Mouse (Mus musculus): ENCODE data around the gene Gm9964. TPM values are rescaled to one million over a fixed set of nuclear protein-coding genes. Genes with fewer than 3 reads are reported as not detected.
"Not testable (repeated sequence)": the region's sequence is repeated elsewhere in the genome, so short reads cannot be mapped to it uniquely, and the experiment has no call there.

The Gm9964 gene
- polyA plus RNA-seq, 1 experiment from 2014 or later = not detected

DNA sequence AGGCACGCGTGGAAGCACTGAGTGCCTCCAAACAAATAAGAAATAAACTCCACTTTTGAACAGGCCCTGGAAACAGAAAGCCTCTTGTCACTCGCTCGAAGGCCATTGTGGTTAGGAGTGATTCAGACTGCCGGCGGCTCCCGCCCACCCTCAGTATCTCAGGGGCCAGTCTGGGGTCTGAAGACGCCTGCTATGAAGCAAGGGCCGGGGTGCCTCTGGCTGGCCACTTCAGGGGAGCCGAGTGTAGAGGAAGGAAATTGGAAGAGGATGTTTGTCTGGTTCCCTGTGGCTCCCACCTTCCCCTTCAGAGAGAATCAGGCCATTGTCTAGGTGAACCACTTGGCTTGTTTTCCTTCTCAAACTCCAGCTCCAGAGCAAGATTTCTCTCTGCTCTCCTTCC lies 10.3 kb upstream of the Gm9964 start:
- Histone ChIP-seq H3K27me3 (ENCODE audit: control insufficient read depth, insufficient read depth, low read length) (no peaks in the 10 kb centered on the region), H3K9me3 (replicated peaks; ENCODE audit: control insufficient read depth, low read length) (no peaks in the 10 kb centered on the region), H3K4me2 (ENCODE audit: low read depth, low read length) (no peak overlapping the region), H3K9ac (replicated peaks; ENCODE audit: low read length) (peak overlapping the region; percentile 37), H3K36me3 (replicated peaks; ENCODE audit: control insufficient read depth, insufficient read depth, low read depth, low read length) (no peaks in the 10 kb centered on the region), H3K27ac (replicated peaks; ENCODE audit: low read depth, low read length) (peak overlapping the region; percentile 31), H3K4me1 (ENCODE audit: control insufficient read depth, insufficient read depth, low read length) (0 out of 2 replicates have a peak, but pooled peaks cover 4% of the 10 kb centered on the region), H3K4me3 (ENCODE audit: low read depth, low read length) (no peak overlapping the region)
- no peak; the same call in 1 of the 2 replicates for ATAC-seq (replicated peaks; ENCODE audit: insufficient number of reproducible peaks, low FRiP score, low TSS enrichment, low read depth)
- 14% methylated on average over 10 of the region's 10 CpGs for WGBS
- peak; percentile 59 for DNase-seq (ENCODE audit: low spot score)

DNA sequence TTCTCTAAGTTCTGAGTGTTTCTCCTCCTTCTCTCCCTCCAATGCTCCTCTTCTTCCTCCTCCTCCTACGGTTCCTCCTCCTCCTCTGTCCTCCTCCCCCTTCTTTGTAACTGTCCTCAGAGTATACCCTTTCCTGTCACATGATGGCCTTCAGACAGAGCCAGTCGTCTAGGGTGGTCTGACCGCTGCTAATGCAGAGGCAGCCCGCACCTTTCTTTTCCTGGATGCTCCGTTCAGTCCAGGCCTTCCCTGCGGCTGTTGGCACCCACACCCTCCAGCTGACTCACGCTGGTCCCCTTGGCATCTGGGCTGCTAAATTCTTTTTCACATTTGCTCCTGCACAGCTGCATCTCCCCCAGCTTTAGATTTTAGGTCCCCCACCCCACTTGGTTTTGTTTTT lies 9.8 kb upstream of the Gm9964 start:
- H3K4me2 ChIP-seq (ENCODE audit: low read depth, low read length) = no peak overlapping the region
- no peaks in the 10 kb centered on the region for H3K9me3 ChIP-seq (replicated peaks; ENCODE audit: control insufficient read depth, low read length)
- peak overlapping the region; percentile 31 for H3K27ac ChIP-seq (replicated peaks; ENCODE audit: low read depth, low read length)
- ATAC-seq (replicated peaks; ENCODE audit: insufficient number of reproducible peaks, low FRiP score, low TSS enrichment, low read depth) (0 out of 2 replicates have a peak, but pooled peaks have one; percentile 32), DNase-seq (ENCODE audit: low spot score) (peak; percentile 35)
- 25% methylated on average over 7 of the region's 7 CpGs for WGBS
- no peak overlapping the region for H3K4me3 ChIP-seq (ENCODE audit: low read depth, low read length)
- H3K4me1 ChIP-seq (ENCODE audit: control insufficient read depth, insufficient read depth, low read length) = 0 out of 2 replicates have a peak, but pooled peaks cover 4% of the 10 kb centered on the region
- H3K9ac ChIP-seq (replicated peaks; ENCODE audit: low read length) = peak overlapping the region; percentile 37
- no peaks in the 10 kb centered on the region for H3K27me3 ChIP-seq (ENCODE audit: control insufficient read depth, insufficient read depth, low read length)
- H3K36me3 ChIP-seq (replicated peaks; ENCODE audit: control insufficient read depth, insufficient read depth, low read depth, low read length) = no peaks in the 10 kb centered on the region

DNA sequence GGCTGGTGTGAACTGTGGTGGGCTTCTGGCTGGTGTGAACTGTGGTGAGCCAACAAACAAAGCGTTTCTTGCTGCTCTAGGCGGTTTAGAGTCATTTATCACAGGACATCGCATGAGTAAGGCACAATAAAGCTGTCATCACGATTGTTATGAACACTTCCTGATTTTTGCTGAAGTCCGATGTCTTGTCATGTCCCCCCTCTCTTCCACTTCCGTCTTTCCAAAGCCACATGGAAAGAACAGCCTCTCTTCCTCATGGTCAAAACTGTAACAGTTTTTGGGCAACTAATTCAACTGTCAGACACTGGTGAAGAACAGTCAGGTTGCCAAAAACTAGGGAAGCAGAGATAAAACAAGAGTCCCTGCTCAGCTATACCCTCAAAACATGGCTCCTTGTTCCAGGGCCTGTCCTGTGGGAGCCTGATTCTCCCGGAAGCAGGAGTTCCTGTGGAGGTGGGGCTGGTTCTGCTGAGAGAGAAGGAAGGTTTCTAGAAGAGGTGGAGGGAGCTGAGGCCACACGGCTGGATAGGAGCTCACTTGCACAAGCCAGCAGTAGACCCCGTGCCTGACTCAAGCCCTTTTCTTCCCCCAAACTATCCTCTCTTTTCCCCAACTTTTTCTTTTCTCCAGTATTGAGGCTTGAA lies 9.1 kb upstream of the Gm9964 start:
- Histone ChIP-seq H3K27me3 (ENCODE audit: control insufficient read depth, insufficient read depth, low read length) (no peaks in the 10 kb centered on the region), H3K9me3 (replicated peaks; ENCODE audit: control insufficient read depth, low read length) (no peaks in the 10 kb centered on the region), H3K4me3 (ENCODE audit: low read depth, low read length) (no peak overlapping the region), H3K9ac (replicated peaks; ENCODE audit: low read length) (no peak overlapping the region), H3K4me2 (ENCODE audit: low read depth, low read length) (no peak overlapping the region), H3K4me1 (ENCODE audit: control insufficient read depth, insufficient read depth, low read length) (0 out of 2 replicates have a peak, but pooled peaks cover 4% of the 10 kb centered on the region), H3K27ac (replicated peaks; ENCODE audit: low read depth, low read length) (peak overlapping the region; percentile 31; the same call in 1 of the 2 replicates), H3K36me3 (replicated peaks; ENCODE audit: control insufficient read depth, insufficient read depth, low read depth, low read length) (no peaks in the 10 kb centered on the region)
- 77% methylated on average over 9 of the region's 9 CpGs for WGBS
- DNase-seq (ENCODE audit: low spot score) = no peak
- no peak for ATAC-seq (replicated peaks; ENCODE audit: insufficient number of reproducible peaks, low FRiP score, low TSS enrichment, low read depth)

DNA sequence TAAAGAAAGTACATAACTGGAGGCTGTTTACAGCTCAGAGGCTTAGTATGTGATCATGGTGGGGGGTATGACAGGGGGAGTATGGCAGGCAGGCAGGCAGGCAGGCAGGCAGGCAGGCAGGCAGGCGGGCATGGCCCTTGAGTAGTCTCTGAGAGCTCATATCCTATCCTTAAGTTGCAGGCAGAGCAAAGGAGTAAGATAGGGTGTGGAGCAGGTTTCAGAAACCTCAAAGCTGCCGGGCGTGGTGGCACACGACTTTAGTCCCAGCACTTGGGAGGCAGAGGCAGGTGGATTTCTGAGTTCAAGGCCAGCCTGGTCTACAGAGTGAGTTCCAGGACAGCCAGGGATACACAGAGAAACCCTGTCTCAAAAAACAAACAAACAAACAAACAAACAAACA lies 7.5 kb upstream of the Gm9964 start:
- H3K4me1 ChIP-seq (ENCODE audit: control insufficient read depth, insufficient read depth, low read length); DNase-seq (ENCODE audit: low spot score); H3K4me2 ChIP-seq (ENCODE audit: low read depth, low read length); H3K27ac ChIP-seq (replicated peaks; ENCODE audit: low read depth, low read length); ATAC-seq (replicated peaks; ENCODE audit: insufficient number of reproducible peaks, low FRiP score, low TSS enrichment, low read depth); H3K9me3 ChIP-seq (replicated peaks; ENCODE audit: control insufficient read depth, low read length); H3K4me3 ChIP-seq (ENCODE audit: low read depth, low read length); H3K9ac ChIP-seq (replicated peaks; ENCODE audit: low read length); H3K27me3 ChIP-seq (ENCODE audit: control insufficient read depth, insufficient read depth, low read length); H3K36me3 ChIP-seq (replicated peaks; ENCODE audit: control insufficient read depth, insufficient read depth, low read depth, low read length): not testable (repeated sequence)
- WGBS = 88% methylated on average over 4 of the region's 4 CpGs

DNA sequence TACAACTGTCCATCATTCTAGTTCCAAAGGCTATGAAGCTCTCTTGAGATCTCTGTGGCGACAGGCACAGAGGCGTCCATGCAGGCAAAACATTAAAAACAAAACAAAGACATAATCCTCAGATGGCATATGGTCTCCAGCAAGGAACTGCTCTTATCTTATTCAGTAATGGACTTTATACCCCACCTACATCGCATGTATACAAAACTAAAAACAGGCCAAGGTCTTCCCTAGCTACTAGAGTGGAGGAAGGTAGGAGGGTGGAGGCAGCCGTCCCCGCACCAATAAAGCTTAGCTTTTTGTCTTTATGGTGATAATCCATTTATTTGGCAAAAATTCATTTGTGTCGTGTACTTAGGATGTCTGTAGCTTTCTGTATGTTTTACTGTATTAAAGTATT lies 6.4 kb upstream of the Gm9964 start:
- WGBS = 87% methylated on average over 6 of the region's 6 CpGs
- Histone ChIP-seq H3K36me3 (replicated peaks; ENCODE audit: control insufficient read depth, insufficient read depth, low read depth, low read length) (no peaks in the 10 kb centered on the region), H3K4me1 (ENCODE audit: control insufficient read depth, insufficient read depth, low read length) (0 out of 2 replicates have a peak, but pooled peaks cover 4% of the 10 kb centered on the region), H3K27ac (replicated peaks; ENCODE audit: low read depth, low read length) (no peak overlapping the region), H3K4me2 (ENCODE audit: low read depth, low read length) (no peak overlapping the region), H3K9me3 (replicated peaks; ENCODE audit: control insufficient read depth, low read length) (no peaks in the 10 kb centered on the region), H3K9ac (replicated peaks; ENCODE audit: low read length) (no peak overlapping the region), H3K4me3 (ENCODE audit: low read depth, low read length) (no peak overlapping the region), H3K27me3 (ENCODE audit: control insufficient read depth, insufficient read depth, low read length) (no peaks in the 10 kb centered on the region)
- no peak for ATAC-seq (replicated peaks; ENCODE audit: insufficient number of reproducible peaks, low FRiP score, low TSS enrichment, low read depth)
- no peak for DNase-seq (ENCODE audit: low spot score)

DNA sequence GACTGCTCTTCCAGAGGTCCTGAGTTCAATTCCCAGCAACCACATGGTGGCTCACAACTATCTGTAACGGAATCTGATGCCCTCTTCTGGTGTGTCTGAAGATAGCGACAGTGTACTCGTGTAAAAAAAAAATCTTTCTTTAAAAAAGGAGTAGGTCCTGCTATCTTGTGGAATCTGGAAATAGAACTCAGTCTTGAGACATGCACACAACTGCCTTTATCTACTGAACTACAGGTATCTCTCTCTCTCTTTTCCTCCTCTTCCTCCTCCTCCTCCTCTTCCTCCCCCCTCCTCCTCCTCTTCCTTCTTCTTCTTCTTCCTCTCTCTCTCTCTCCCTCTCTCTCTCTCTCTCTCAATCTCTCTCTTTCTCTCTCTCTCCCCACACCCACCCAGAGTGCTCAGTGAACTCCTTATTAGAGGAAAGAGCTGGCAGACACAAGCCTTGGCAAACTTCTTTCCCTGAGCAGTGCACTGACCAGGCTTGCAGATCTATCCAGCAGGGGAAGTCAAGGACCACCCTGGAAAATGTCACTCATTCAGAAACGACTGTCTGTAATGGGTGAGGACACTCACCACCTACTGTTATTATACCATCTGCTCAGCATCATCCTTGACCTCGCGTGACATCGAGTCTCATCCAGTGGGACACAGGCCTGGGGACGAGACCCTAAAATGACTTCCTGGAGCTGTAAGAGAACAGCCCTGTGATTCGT lies 3.2 kb upstream of the Gm9964 start:
- no peak overlapping the region for H3K4me3 ChIP-seq (ENCODE audit: low read depth, low read length)
- WGBS = 69% methylated on average over 9 of the region's 9 CpGs
- H3K27ac ChIP-seq (replicated peaks; ENCODE audit: low read depth, low read length) = no peak overlapping the region
- ATAC-seq (replicated peaks; ENCODE audit: insufficient number of reproducible peaks, low FRiP score, low TSS enrichment, low read depth) = no peak
- DNase-seq (ENCODE audit: low spot score) = no peak
- no peaks in the 10 kb centered on the region for H3K27me3 ChIP-seq (ENCODE audit: control insufficient read depth, insufficient read depth, low read length)
- no peak overlapping the region for H3K4me2 ChIP-seq (ENCODE audit: low read depth, low read length)
- H3K9me3 ChIP-seq (replicated peaks; ENCODE audit: control insufficient read depth, low read length) = no peaks in the 10 kb centered on the region
- H3K4me1 ChIP-seq (ENCODE audit: control insufficient read depth, insufficient read depth, low read length) = no peaks in the 10 kb centered on the region
- H3K36me3 ChIP-seq (replicated peaks; ENCODE audit: control insufficient read depth, insufficient read depth, low read depth, low read length) = no peaks in the 10 kb centered on the region
- no peak overlapping the region for H3K9ac ChIP-seq (replicated peaks; ENCODE audit: low read length)

DNA sequence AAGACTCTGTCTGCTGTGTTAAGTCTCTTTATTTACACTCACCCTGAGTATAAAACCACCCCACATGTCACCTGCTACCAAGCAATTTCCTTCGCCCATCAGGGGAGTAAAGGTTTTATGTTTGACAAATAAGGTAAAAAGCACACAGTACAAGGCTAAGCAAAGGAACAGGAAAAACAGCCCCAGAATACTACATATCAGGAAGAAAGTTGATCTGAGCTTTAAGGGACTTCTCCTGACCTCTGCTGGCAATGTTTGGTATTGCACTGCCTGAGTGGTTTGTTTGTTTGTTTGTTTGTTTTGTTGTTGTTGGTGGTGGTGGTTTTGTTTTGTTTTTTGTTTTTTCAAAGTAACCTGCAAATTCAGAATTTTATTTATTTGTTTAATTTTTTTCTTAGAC lies 539 bp downstream of the Gm9964 start:
- Histone ChIP-seq H3K36me3 (replicated peaks; ENCODE audit: control insufficient read depth, insufficient read depth, low read depth, low read length) (no peaks in the 10 kb centered on the region), H3K9ac (replicated peaks; ENCODE audit: low read length) (no peak overlapping the region), H3K9me3 (replicated peaks; ENCODE audit: control insufficient read depth, low read length) (no peaks in the 10 kb centered on the region), H3K27me3 (ENCODE audit: control insufficient read depth, insufficient read depth, low read length) (no peaks in the 10 kb centered on the region), H3K27ac (replicated peaks; ENCODE audit: low read depth, low read length) (no peak overlapping the region), H3K4me3 (ENCODE audit: low read depth, low read length) (no peak overlapping the region), H3K4me1 (ENCODE audit: control insufficient read depth, insufficient read depth, low read length) (no peaks in the 10 kb centered on the region), H3K4me2 (ENCODE audit: low read depth, low read length) (no peak overlapping the region)
- DNase-seq (ENCODE audit: low spot score) = peak; percentile 60
- no peak for ATAC-seq (replicated peaks; ENCODE audit: insufficient number of reproducible peaks, low FRiP score, low TSS enrichment, low read depth)
- 43% methylated on average over 1 of the region's 1 CpGs for WGBS

DNA sequence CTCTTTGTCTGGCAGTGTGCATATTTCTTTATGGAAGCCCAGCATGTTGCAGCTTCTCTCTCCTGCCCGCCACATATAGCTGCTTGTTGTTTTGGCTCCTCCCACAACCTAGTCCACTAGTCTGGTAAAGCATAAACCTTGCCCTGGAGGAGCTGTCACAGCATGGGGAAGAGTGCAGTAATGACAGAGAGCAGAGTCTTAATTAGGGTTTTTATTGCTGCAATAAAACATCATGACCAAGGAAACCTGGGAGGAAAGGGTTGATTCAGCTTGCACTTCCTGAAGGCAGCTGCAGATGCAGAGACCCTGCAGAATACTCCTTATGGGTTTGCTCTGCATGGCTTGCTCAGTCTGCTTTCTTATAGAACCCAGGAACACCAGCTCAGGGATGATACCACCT lies 2.7 kb downstream of the Gm9964 start:
- Histone ChIP-seq H3K9me3 (replicated peaks; ENCODE audit: control insufficient read depth, low read length) (no peaks in the 10 kb centered on the region), H3K9ac (replicated peaks; ENCODE audit: low read length) (no peak overlapping the region), H3K4me1 (ENCODE audit: control insufficient read depth, insufficient read depth, low read length) (no peaks in the 10 kb centered on the region), H3K4me2 (ENCODE audit: low read depth, low read length) (no peak overlapping the region), H3K36me3 (replicated peaks; ENCODE audit: control insufficient read depth, insufficient read depth, low read depth, low read length) (no peaks in the 10 kb centered on the region), H3K27ac (replicated peaks; ENCODE audit: low read depth, low read length) (no peak overlapping the region), H3K27me3 (ENCODE audit: control insufficient read depth, insufficient read depth, low read length) (no peaks in the 10 kb centered on the region), H3K4me3 (ENCODE audit: low read depth, low read length) (no peak overlapping the region)
- no peak for ATAC-seq (replicated peaks; ENCODE audit: insufficient number of reproducible peaks, low FRiP score, low TSS enrichment, low read depth)
- 69% methylated on average over 1 of the region's 1 CpGs for WGBS
- no peak for DNase-seq (ENCODE audit: low spot score)

Measured in embryonic facial prominence, embryonic 11.5 days (tissue).